Mouse (Mus musculus): ENCODE data around the gene Dlgap1. TPM values are rescaled to one million over a fixed set of nuclear protein-coding genes. Genes with fewer than 3 reads are reported as not detected.

Gene Dlgap1
- polyA plus RNA-seq, 1 experiment from 2014 or later, result 0.50 TPM

- no peaks in the 10 kb centered on the region for H3K36me3 ChIP-seq
- ATAC-seq (ENCODE audit: borderline replicate concordance, extremely low read depth, low FRiP score, low TSS enrichment), result no peak
- no peak overlapping the region for H3K4me3 ChIP-seq
- H3K9ac ChIP-seq, result no peak overlapping the region
- no peaks in the 10 kb centered on the region for H3K9me3 ChIP-seq
- no peaks in the 10 kb centered on the region for H3K27me3 ChIP-seq
- H3K27ac ChIP-seq, result no peak overlapping the region
- no peak overlapping the region for H3K4me2 ChIP-seq
- 84% methylated on average over 6 of the region's 6 CpGs for WGBS
- no peaks in the 10 kb centered on the region for H3K4me1 ChIP-seq
These were observed 222.4 kb downstream of the Dlgap1 start for GRCm38 (mm10) chr17:70191228-70191627.

GRCm38 (mm10) chr17:70222891-70223290 is 254.0 kb downstream of the Dlgap1 start:
- no peak overlapping the region for H3K4me3 ChIP-seq
- no peak overlapping the region for H3K9ac ChIP-seq
- no peak for ATAC-seq (ENCODE audit: borderline replicate concordance, extremely low read depth, low FRiP score, low TSS enrichment)
- H3K9me3 ChIP-seq, result no peaks in the 10 kb centered on the region
- H3K36me3 ChIP-seq, result no peaks in the 10 kb centered on the region
- WGBS, result 32% methylated on average over 3 of the region's 3 CpGs
- no peak overlapping the region for H3K27ac ChIP-seq
- H3K4me2 ChIP-seq, result no peak overlapping the region
- H3K4me1 ChIP-seq, result no peaks in the 10 kb centered on the region
- no peaks in the 10 kb centered on the region for H3K27me3 ChIP-seq

GRCm38 (mm10) chr17:70247342-70247741 is 278.5 kb downstream of the Dlgap1 start:
- no peaks in the 10 kb centered on the region for H3K4me1 ChIP-seq
- H3K27me3 ChIP-seq, result no peaks in the 10 kb centered on the region
- no peak overlapping the region for H3K4me3 ChIP-seq
- no peak for ATAC-seq (ENCODE audit: borderline replicate concordance, extremely low read depth, low FRiP score, low TSS enrichment)
- no peak overlapping the region for H3K9ac ChIP-seq
- H3K9me3 ChIP-seq, result no peaks in the 10 kb centered on the region
- no peak overlapping the region for H3K4me2 ChIP-seq
- H3K27ac ChIP-seq, result no peak overlapping the region
- WGBS, result 78% methylated on average over 7 of the region's 7 CpGs
- no peaks in the 10 kb centered on the region for H3K36me3 ChIP-seq

DNA sequence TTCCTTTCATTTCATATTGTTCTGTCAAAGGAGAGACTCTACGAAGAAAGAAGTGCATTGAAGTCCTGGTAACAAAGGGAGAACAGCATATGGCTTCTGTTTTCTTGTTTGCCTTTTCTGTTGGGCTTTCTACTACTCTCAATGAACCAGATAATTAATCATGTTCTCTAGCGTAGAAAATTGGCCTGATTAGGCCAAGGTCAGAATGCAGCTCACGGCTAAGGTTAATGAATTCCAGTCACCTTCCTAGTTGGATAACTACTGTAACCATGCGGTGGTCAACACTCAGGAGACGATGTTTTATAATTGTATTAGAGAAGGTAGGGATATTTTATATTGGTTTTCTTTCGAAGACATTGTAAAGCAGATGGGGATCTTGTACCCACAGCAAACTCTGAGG is 279.4 kb downstream of the Dlgap1 start:
- Histone ChIP-seq H3K4me3 (no peak overlapping the region), H3K9ac (no peak overlapping the region), H3K36me3 (no peaks in the 10 kb centered on the region), H3K4me2 (no peak overlapping the region), H3K27me3 (no peaks in the 10 kb centered on the region), H3K9me3 (no peaks in the 10 kb centered on the region), H3K4me1 (no peaks in the 10 kb centered on the region), H3K27ac (no peak overlapping the region)
- no peak for ATAC-seq (ENCODE audit: borderline replicate concordance, extremely low read depth, low FRiP score, low TSS enrichment)
- 65% methylated on average over 6 of the region's 6 CpGs for WGBS

- Histone ChIP-seq H3K4me3 (no peak overlapping the region), H3K27ac (no peak overlapping the region), H3K27me3 (no peaks in the 10 kb centered on the region), H3K9ac (no peak overlapping the region), H3K36me3 (no peaks in the 10 kb centered on the region), H3K4me1 (no peaks in the 10 kb centered on the region), H3K4me2 (no peak overlapping the region), H3K9me3 (no peaks in the 10 kb centered on the region)
- WGBS, result 71% methylated on average over 3 of the region's 3 CpGs
- no peak for ATAC-seq (ENCODE audit: borderline replicate concordance, extremely low read depth, low FRiP score, low TSS enrichment)
These were observed 283.6 kb downstream of the Dlgap1 start for GRCm38 (mm10) chr17:70252476-70252875.

DNA sequence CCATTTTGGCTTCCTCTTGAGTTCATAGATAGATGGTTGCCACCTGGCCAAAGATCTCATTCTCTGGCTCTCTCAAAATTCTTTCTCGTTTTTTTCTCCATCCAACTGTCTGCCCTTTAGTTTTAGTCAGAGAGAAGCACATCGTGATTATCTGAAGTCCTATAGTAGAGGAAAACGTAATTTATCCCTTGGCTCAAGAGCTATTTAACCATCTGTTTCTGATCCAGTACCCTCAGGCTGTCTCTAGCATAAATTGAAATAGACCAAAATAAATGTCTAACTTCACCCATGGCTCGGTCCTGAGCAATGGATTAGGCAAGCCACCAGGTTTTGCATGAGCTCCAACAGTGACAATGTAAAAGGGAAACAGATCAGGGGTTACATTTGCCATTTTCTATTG is 287.5 kb downstream of the Dlgap1 start:
- Histone ChIP-seq H3K9me3 (no peaks in the 10 kb centered on the region), H3K36me3 (no peaks in the 10 kb centered on the region), H3K27me3 (no peaks in the 10 kb centered on the region), H3K4me1 (no peaks in the 10 kb centered on the region), H3K9ac (no peak overlapping the region), H3K27ac (no peak overlapping the region), H3K4me2 (no peak overlapping the region), H3K4me3 (no peak overlapping the region)
- 59% methylated on average over 4 of the region's 4 CpGs for WGBS
- no peak for ATAC-seq (ENCODE audit: borderline replicate concordance, extremely low read depth, low FRiP score, low TSS enrichment)

DNA sequence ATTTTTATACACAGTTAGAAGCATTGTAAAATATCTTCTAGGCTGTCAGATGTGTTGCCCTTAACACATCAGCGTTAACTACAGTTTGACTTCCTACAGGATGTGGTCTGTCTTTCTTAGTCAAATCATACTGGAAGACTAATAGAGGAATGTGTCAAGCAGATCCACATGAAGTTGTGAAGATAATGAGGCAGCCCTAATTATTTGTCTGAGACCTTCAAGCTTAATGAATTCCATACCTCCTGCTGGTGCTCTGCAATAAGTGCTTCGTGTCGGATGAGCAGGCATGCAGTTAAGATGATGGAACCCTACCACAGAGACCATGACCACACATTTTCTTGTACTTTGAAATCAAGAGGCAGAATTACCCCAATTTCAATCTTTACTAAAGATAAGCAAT is 294.3 kb downstream of the Dlgap1 start:
- no peak overlapping the region for H3K4me3 ChIP-seq
- no peak overlapping the region for H3K27ac ChIP-seq
- no peak for ATAC-seq (ENCODE audit: borderline replicate concordance, extremely low read depth, low FRiP score, low TSS enrichment)
- no peaks in the 10 kb centered on the region for H3K36me3 ChIP-seq
- 82% methylated on average over 3 of the region's 3 CpGs for WGBS
- H3K9me3 ChIP-seq, result no peaks in the 10 kb centered on the region
- H3K4me2 ChIP-seq, result no peak overlapping the region
- no peaks in the 10 kb centered on the region for H3K4me1 ChIP-seq
- no peaks in the 10 kb centered on the region for H3K27me3 ChIP-seq
- no peak overlapping the region for H3K9ac ChIP-seq

- H3K36me3 ChIP-seq, result no peaks in the 10 kb centered on the region
- H3K9ac ChIP-seq, result no peak overlapping the region
- no peak for ATAC-seq (ENCODE audit: borderline replicate concordance, extremely low read depth, low FRiP score, low TSS enrichment)
- no peak overlapping the region for H3K4me3 ChIP-seq
- no peaks in the 10 kb centered on the region for H3K9me3 ChIP-seq
- H3K27ac ChIP-seq, result no peak overlapping the region
- WGBS, result 85% methylated on average over 2 of the region's 2 CpGs
- H3K4me2 ChIP-seq, result no peak overlapping the region
- H3K27me3 ChIP-seq, result no peaks in the 10 kb centered on the region
- H3K4me1 ChIP-seq, result no peaks in the 10 kb centered on the region
These were observed 303.3 kb downstream of the Dlgap1 start for GRCm38 (mm10) chr17:70272125-70272524.

DNA sequence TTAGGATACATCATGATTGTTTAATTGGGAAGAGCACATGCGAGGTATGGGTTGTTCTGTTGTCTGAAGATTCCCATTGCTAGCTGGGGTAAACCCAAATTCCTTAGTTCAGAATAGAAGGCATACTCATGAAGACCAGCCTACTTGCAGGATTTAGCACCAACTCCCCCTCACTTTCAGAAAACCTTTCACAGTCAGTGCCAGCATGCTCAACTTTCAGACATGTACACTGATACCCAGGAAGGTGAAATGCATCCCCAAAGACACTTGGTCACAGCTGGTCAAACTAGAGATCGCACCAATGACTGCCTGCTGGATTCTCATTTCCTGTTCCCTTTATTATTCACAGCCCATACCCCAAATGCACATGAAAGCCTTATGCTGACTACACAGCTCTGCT is 318.8 kb downstream of the Dlgap1 start:
- Histone ChIP-seq H3K4me3 (no peak overlapping the region), H3K9me3 (no peaks in the 10 kb centered on the region), H3K27me3 (no peaks in the 10 kb centered on the region), H3K36me3 (no peaks in the 10 kb centered on the region), H3K27ac (no peak overlapping the region), H3K9ac (no peak overlapping the region), H3K4me1 (no peaks in the 10 kb centered on the region), H3K4me2 (no peak overlapping the region)
- 86% methylated on average over 2 of the region's 2 CpGs for WGBS
- ATAC-seq (ENCODE audit: borderline replicate concordance, extremely low read depth, low FRiP score, low TSS enrichment), result no peak

GRCm38 (mm10) chr17:70294106-70294505 is 325.2 kb downstream of the Dlgap1 start:
- Histone ChIP-seq H3K36me3 (no peaks in the 10 kb centered on the region), H3K27me3 (no peaks in the 10 kb centered on the region), H3K27ac (no peak overlapping the region), H3K9me3 (no peaks in the 10 kb centered on the region), H3K9ac (no peak overlapping the region), H3K4me1 (no peaks in the 10 kb centered on the region), H3K4me2 (no peak overlapping the region), H3K4me3 (no peak overlapping the region)
- WGBS, result 65% methylated on average over 7 of the region's 7 CpGs
- no peak for ATAC-seq (ENCODE audit: borderline replicate concordance, extremely low read depth, low FRiP score, low TSS enrichment)

DNA sequence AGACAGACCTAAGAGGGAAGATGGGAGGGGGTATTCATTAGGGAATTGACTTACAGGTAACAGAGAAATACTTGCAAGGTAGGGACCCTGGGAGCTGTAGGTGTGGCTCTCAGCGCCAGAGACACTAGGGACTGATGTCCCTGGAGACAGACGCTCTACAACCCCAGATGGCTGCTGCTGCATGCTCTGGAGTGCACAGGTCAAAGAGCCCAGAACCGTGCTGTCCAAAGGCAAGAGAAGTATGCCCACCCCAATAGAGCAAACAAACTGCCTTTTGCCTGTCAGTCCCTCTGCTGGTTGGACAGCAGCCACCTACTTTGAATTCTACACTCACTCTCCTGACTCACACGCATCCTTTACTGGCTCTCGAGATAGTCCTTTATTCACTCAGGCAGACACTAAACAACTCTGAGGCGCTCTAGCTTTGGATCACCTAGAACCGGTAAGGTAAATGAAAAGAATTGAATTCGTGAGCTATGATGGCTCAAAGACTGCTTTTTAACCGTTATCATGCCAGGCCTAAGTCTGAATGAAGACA is 333.1 kb downstream of the Dlgap1 start:
- Histone ChIP-seq H3K9me3 (no peaks in the 10 kb centered on the region), H3K4me1 (no peaks in the 10 kb centered on the region), H3K27ac (no peak overlapping the region), H3K9ac (no peak overlapping the region), H3K36me3 (no peaks in the 10 kb centered on the region), H3K4me2 (no peak overlapping the region), H3K4me3 (no peak overlapping the region), H3K27me3 (no peaks in the 10 kb centered on the region)
- 52% methylated on average over 9 of the region's 9 CpGs for WGBS
- ATAC-seq (ENCODE audit: borderline replicate concordance, extremely low read depth, low FRiP score, low TSS enrichment), result no peak

DNA sequence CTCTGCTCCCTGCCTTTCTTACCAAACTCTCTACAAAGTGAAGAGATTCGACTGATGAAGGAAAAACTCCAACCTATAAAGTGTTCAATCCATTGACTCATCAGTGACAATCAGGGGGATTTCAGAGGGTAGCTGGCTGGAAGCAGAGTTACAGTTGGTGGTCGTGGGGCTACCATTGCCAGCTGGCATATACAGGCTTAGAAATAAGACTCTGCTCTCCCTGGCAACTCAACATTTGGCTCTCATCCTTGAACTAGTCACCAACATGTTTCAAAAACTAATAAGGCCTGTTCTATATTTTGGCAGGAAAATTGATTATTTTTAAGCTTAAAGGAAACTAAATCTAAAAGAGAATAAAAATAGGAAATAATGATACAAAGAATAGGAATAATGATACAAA is 333.8 kb downstream of the Dlgap1 start:
- no peak overlapping the region for H3K4me2 ChIP-seq
- no peaks in the 10 kb centered on the region for H3K36me3 ChIP-seq
- WGBS, result 78% methylated on average over 2 of the region's 2 CpGs
- no peak overlapping the region for H3K27ac ChIP-seq
- no peaks in the 10 kb centered on the region for H3K9me3 ChIP-seq
- H3K9ac ChIP-seq, result no peak overlapping the region
- no peak overlapping the region for H3K4me3 ChIP-seq
- no peaks in the 10 kb centered on the region for H3K4me1 ChIP-seq
- ATAC-seq (ENCODE audit: borderline replicate concordance, extremely low read depth, low FRiP score, low TSS enrichment), result no peak
- H3K27me3 ChIP-seq, result no peaks in the 10 kb centered on the region

DNA sequence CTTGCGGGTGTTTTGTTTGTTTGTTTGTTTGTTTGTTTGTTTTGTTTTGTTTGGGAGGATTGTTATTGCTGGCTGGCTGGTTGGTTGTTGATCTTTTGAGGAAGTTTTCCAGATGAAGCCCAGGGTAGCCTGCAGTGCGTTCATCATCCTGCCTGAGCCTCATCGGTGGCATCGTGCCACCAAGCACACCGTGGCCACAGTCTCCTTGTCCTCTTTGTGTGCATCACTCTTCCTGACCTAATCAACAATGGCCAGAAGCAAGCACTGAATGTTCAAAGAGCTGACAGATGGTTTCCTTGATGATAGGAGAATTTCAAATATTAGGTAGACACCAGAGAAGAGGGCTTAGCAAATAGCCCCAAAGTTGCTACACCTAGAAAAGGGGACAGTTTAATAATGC is 336.1 kb downstream of the Dlgap1 start:
- Histone ChIP-seq H3K9ac (no peak overlapping the region), H3K4me1 (no peaks in the 10 kb centered on the region), H3K27me3 (no peaks in the 10 kb centered on the region), H3K36me3 (no peaks in the 10 kb centered on the region), H3K27ac (no peak overlapping the region), H3K4me2 (no peak overlapping the region), H3K4me3 (no peak overlapping the region), H3K9me3 (no peaks in the 10 kb centered on the region)
- no peak for ATAC-seq (ENCODE audit: borderline replicate concordance, extremely low read depth, low FRiP score, low TSS enrichment)
- WGBS, result 68% methylated on average over 5 of the region's 5 CpGs

Measured in lung, embryonic 15.5 days (tissue).